Mouse (Mus musculus) neural tube, embryonic 10.5 days (tissue): ENCODE measurements around the gene Gm973.

Experiments used
- DNase-seq: peaks from one replicate; pipeline ENCODE4 v3.0.0-alpha.2; 2017; ENCODE audit warnings: low spot score; ENCODE audit errors: extremely low spot score

The Gm973 gene

GRCm38 (mm10) chr1:59541271-59542020 is 25.4 kb downstream of the Gm973 start:
- DNase-seq, result no peak

GRCm38 (mm10) chr1:59542231-59542630 is 26.2 kb downstream of the Gm973 start:
- no peak for DNase-seq

- DNase-seq, result no peak
These were observed 27.8 kb downstream of the Gm973 start for GRCm38 (mm10) chr1:59543911-59544310.

- DNase-seq, result no peak
These were observed 32.4 kb downstream of the Gm973 start for GRCm38 (mm10) chr1:59548486-59548885.

GRCm38 (mm10) chr1:59549036-59549675 is 33.1 kb downstream of the Gm973 start:
- DNase-seq, result no peak

GRCm38 (mm10) chr1:59550227-59550626 is 34.2 kb downstream of the Gm973 start:
- no peak for DNase-seq

GRCm38 (mm10) chr1:59550996-59551395 is 34.9 kb downstream of the Gm973 start:
- no peak for DNase-seq

GRCm38 (mm10) chr1:59553708-59554107 is 37.6 kb downstream of the Gm973 start:
- no peak for DNase-seq

GRCm38 (mm10) chr1:59563581-59563980 is 47.5 kb downstream of the Gm973 start:
- no peak for DNase-seq

- no peak for DNase-seq
These were observed 49.7 kb downstream of the Gm973 start for GRCm38 (mm10) chr1:59565804-59566203.

- DNase-seq, result no peak
These were observed 50.2 kb downstream of the Gm973 start for GRCm38 (mm10) chr1:59566281-59566680.

GRCm38 (mm10) chr1:59566926-59567325 is 50.9 kb downstream of the Gm973 start:
- DNase-seq, result no peak

GRCm38 (mm10) chr1:59567521-59567920 is 51.5 kb downstream of the Gm973 start:
- DNase-seq, result no peak

- no peak for DNase-seq
These were observed 52.2 kb downstream of the Gm973 start for GRCm38 (mm10) chr1:59568283-59568682.

- no peak for DNase-seq
These were observed 53.2 kb downstream of the Gm973 start for GRCm38 (mm10) chr1:59569301-59569700.

GRCm38 (mm10) chr1:59570767-59571166 is 54.7 kb downstream of the Gm973 start:
- no peak for DNase-seq

GRCm38 (mm10) chr1:59571502-59571901 is 55.4 kb downstream of the Gm973 start:
- no peak for DNase-seq

GRCm38 (mm10) chr1:59573843-59574242 is 57.8 kb downstream of the Gm973 start:
- no peak for DNase-seq

- DNase-seq, result no peak
These were observed 58.5 kb downstream of the Gm973 start for GRCm38 (mm10) chr1:59574262-59575187.

- no peak for DNase-seq
These were observed 62.7 kb downstream of the Gm973 start for GRCm38 (mm10) chr1:59578770-59579169.

- DNase-seq, result peak; percentile 31
These were observed 63.3 kb downstream of the Gm973 start for GRCm38 (mm10) chr1:59579327-59579726.
